Mouse (Mus musculus) spleen, adult 2 months (tissue): ENCODE results near the gene Fosl2.

Experiments
- CTCF ChIP-seq: fragments of 200-500 bp; IDR thresholded peaks from 2 replicates; pipeline ENCODE4 v1.5.1; 2011; ENCODE audit warnings: mild to moderate bottlenecking, inconsistent platforms; ENCODE audit not compliant: insufficient read depth, insufficient read length, insufficient replicate concordance; ENCODE audit errors: extremely low read depth
- POLR2A ChIP-seq: fragments of 200-500 bp; IDR thresholded peaks from 2 replicates; pipeline ENCODE4 v1.6.1; 2011; ENCODE audit warnings: low read depth, low read length, inconsistent platforms

DNA sequence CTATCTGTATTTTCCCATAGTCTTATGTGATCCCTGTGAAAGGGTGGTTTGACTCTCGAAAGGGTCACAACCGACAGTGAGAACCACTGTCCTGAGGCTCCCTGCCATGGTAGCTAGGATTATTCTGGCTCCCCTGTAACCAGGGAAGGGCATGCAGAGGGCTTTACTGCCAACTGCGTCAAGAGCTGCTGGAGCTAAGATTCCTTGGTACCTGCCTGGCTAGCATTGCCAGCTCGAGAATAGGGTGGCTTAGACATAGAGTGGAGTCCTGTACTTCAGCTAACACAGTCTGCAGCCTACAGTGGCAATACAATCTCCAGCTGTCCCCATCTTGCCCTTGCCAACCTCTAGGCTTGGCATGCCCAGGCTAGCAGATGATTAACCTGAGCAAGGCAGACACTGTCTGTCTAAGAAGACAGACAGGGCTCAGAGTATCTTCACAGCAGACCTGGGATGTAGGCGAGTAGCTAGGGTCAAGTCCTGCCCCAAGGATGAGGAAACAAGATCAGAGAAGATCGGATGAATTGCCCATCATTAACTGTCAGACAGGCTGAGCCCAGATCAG is 49.0 kb upstream of the Fosl2 start:
- TF ChIP-seq CTCF (no peak), POLR2A (no peak)
